Mouse (Mus musculus): ENCODE data around the gene Gzmk. TPM values are rescaled to one million over a fixed set of nuclear protein-coding genes. Genes with fewer than 3 reads are reported as not detected.

Gene Gzmk
- polyA plus RNA-seq, 1 experiment from 2014 or later, result not detected

- Histone ChIP-seq H3K27ac (no peak overlapping the region), H3K9me3 (no peaks in the 10 kb centered on the region), H3K9ac (no peak overlapping the region), H3K27me3 (no peaks in the 10 kb centered on the region), H3K4me3 (no peak overlapping the region), H3K36me3 (no peaks in the 10 kb centered on the region), H3K4me1 (no peaks in the 10 kb centered on the region), H3K4me2 (no peak overlapping the region)
- ATAC-seq (ENCODE audit: insufficient number of reproducible peaks, insufficient read depth, low FRiP score, low TSS enrichment, low read depth), result no peak
- 85% methylated on average over 2 of the region's 2 CpGs for WGBS
Measured at GRCm38 (mm10) chr13:113201631-113202030, 24.1 kb downstream of the Gzmk start.

GRCm38 (mm10) chr13:113200726-113201125 lies 25.0 kb downstream of the Gzmk start:
- H3K27me3 ChIP-seq, result no peaks in the 10 kb centered on the region
- ATAC-seq (ENCODE audit: insufficient number of reproducible peaks, insufficient read depth, low FRiP score, low TSS enrichment, low read depth), result no peak
- H3K9me3 ChIP-seq, result no peaks in the 10 kb centered on the region
- H3K4me3 ChIP-seq, result no peak overlapping the region
- no peaks in the 10 kb centered on the region for H3K4me1 ChIP-seq
- whole genome bisulfite sequencing, result 34% methylated on average over 8 of the region's 8 CpGs
- H3K4me2 ChIP-seq, result no peak overlapping the region
- H3K27ac ChIP-seq, result 0 out of 2 replicates have a peak overlapping the region, but pooled peaks have one; percentile 11
- H3K9ac ChIP-seq, result no peak overlapping the region
- no peaks in the 10 kb centered on the region for H3K36me3 ChIP-seq

GRCm38 (mm10) chr13:113199331-113199730 lies 26.4 kb downstream of the Gzmk start:
- Histone ChIP-seq H3K4me3 (no peak overlapping the region), H3K4me2 (no peak overlapping the region), H3K36me3 (no peaks in the 10 kb centered on the region), H3K9me3 (no peaks in the 10 kb centered on the region), H3K9ac (no peak overlapping the region), H3K27me3 (no peaks in the 10 kb centered on the region), H3K4me1 (no peaks in the 10 kb centered on the region), H3K27ac (no peak overlapping the region)
- ATAC-seq (ENCODE audit: insufficient number of reproducible peaks, insufficient read depth, low FRiP score, low TSS enrichment, low read depth), result 0 out of 2 replicates have a peak, but pooled peaks have one; percentile 20
- WGBS, result 48% methylated on average over 3 of the region's 3 CpGs

GRCm38 (mm10) chr13:113197872-113198502 lies 27.7 kb downstream of the Gzmk start:
- Histone ChIP-seq H3K27ac (no peak overlapping the region), H3K4me1 (no peaks in the 10 kb centered on the region), H3K4me2 (no peak overlapping the region), H3K4me3 (no peak overlapping the region), H3K9ac (no peak overlapping the region), H3K27me3 (no peaks in the 10 kb centered on the region), H3K9me3 (no peaks in the 10 kb centered on the region), H3K36me3 (no peaks in the 10 kb centered on the region)
- no peak for ATAC-seq (ENCODE audit: insufficient number of reproducible peaks, insufficient read depth, low FRiP score, low TSS enrichment, low read depth)
- 77% methylated on average over 9 of the region's 9 CpGs for WGBS

GRCm38 (mm10) chr13:113196808-113197674 lies 28.7 kb downstream of the Gzmk start:
- no peak overlapping the region for H3K4me3 ChIP-seq
- no peaks in the 10 kb centered on the region for H3K36me3 ChIP-seq
- no peak overlapping the region for H3K27ac ChIP-seq
- no peak for ATAC-seq (ENCODE audit: insufficient number of reproducible peaks, insufficient read depth, low FRiP score, low TSS enrichment, low read depth)
- 67% methylated on average over 13 of the region's 13 CpGs for WGBS
- H3K9ac ChIP-seq, result no peak overlapping the region
- H3K4me1 ChIP-seq, result no peaks in the 10 kb centered on the region
- no peak overlapping the region for H3K4me2 ChIP-seq
- H3K27me3 ChIP-seq, result no peaks in the 10 kb centered on the region
- H3K9me3 ChIP-seq, result no peaks in the 10 kb centered on the region

GRCm38 (mm10) chr13:113183720-113184119 lies 42.0 kb downstream of the Gzmk start:
- H3K27ac ChIP-seq, result no peak overlapping the region
- 77% methylated on average over 4 of the region's 4 CpGs for WGBS
- no peaks in the 10 kb centered on the region for H3K4me1 ChIP-seq
- no peak overlapping the region for H3K4me3 ChIP-seq
- H3K9me3 ChIP-seq, result peaks cover 9% of the 10 kb centered on the region; the same call in 1 of the 2 replicates
- ATAC-seq (ENCODE audit: insufficient number of reproducible peaks, insufficient read depth, low FRiP score, low TSS enrichment, low read depth), result no peak
- H3K27me3 ChIP-seq, result no peaks in the 10 kb centered on the region
- H3K36me3 ChIP-seq, result no peaks in the 10 kb centered on the region
- no peak overlapping the region for H3K4me2 ChIP-seq
- H3K9ac ChIP-seq, result no peak overlapping the region

GRCm38 (mm10) chr13:113183310-113183709 lies 42.4 kb downstream of the Gzmk start:
- Histone ChIP-seq H3K4me1 (no peaks in the 10 kb centered on the region), H3K36me3 (no peaks in the 10 kb centered on the region), H3K27ac (no peak overlapping the region), H3K4me3 (no peak overlapping the region), H3K4me2 (no peak overlapping the region), H3K9ac (no peak overlapping the region), H3K9me3 (peaks cover 7% of the 10 kb centered on the region; the same call in 1 of the 2 replicates), H3K27me3 (no peaks in the 10 kb centered on the region)
- 84% methylated on average over 8 of the region's 8 CpGs for WGBS
- no peak for ATAC-seq (ENCODE audit: insufficient number of reproducible peaks, insufficient read depth, low FRiP score, low TSS enrichment, low read depth)

- H3K9ac ChIP-seq, result no peak overlapping the region
- no peak overlapping the region for H3K4me3 ChIP-seq
- H3K4me1 ChIP-seq, result no peaks in the 10 kb centered on the region
- H3K9me3 ChIP-seq, result no peaks in the 10 kb centered on the region
- ATAC-seq (ENCODE audit: insufficient number of reproducible peaks, insufficient read depth, low FRiP score, low TSS enrichment, low read depth), result no peak
- no peaks in the 10 kb centered on the region for H3K36me3 ChIP-seq
- WGBS, result 84% methylated on average over 6 of the region's 6 CpGs
- no peaks in the 10 kb centered on the region for H3K27me3 ChIP-seq
- no peak overlapping the region for H3K27ac ChIP-seq
- no peak overlapping the region for H3K4me2 ChIP-seq
Measured at GRCm38 (mm10) chr13:113174162-113174561, 51.5 kb downstream of the Gzmk start.

- H3K36me3 ChIP-seq, result no peaks in the 10 kb centered on the region
- no peak overlapping the region for H3K4me3 ChIP-seq
- no peak for ATAC-seq (ENCODE audit: insufficient number of reproducible peaks, insufficient read depth, low FRiP score, low TSS enrichment, low read depth)
- H3K4me1 ChIP-seq, result no peaks in the 10 kb centered on the region
- H3K4me2 ChIP-seq, result no peak overlapping the region
- H3K27ac ChIP-seq, result no peak overlapping the region
- no peaks in the 10 kb centered on the region for H3K9me3 ChIP-seq
- no peak overlapping the region for H3K9ac ChIP-seq
- no peaks in the 10 kb centered on the region for H3K27me3 ChIP-seq
Measured at GRCm38 (mm10) chr13:113170256-113170655, 55.5 kb downstream of the Gzmk start.

GRCm38 (mm10) chr13:113168018-113168534 lies 57.6 kb downstream of the Gzmk start:
- no peaks in the 10 kb centered on the region for H3K36me3 ChIP-seq
- no peak overlapping the region for H3K27ac ChIP-seq
- no peak overlapping the region for H3K4me2 ChIP-seq
- 78% methylated on average over 9 of the region's 9 CpGs for WGBS
- ATAC-seq (ENCODE audit: insufficient number of reproducible peaks, insufficient read depth, low FRiP score, low TSS enrichment, low read depth), result no peak
- no peak overlapping the region for H3K4me3 ChIP-seq
- no peaks in the 10 kb centered on the region for H3K9me3 ChIP-seq
- no peak overlapping the region for H3K9ac ChIP-seq
- no peaks in the 10 kb centered on the region for H3K4me1 ChIP-seq
- H3K27me3 ChIP-seq, result no peaks in the 10 kb centered on the region

GRCm38 (mm10) chr13:113164252-113165005 lies 61.3 kb downstream of the Gzmk start:
- Histone ChIP-seq H3K36me3 (no peaks in the 10 kb centered on the region), H3K27me3 (no peaks in the 10 kb centered on the region), H3K9ac (no peak overlapping the region), H3K9me3 (no peaks in the 10 kb centered on the region), H3K4me2 (no peak overlapping the region), H3K4me1 (no peaks in the 10 kb centered on the region), H3K4me3 (no peak overlapping the region), H3K27ac (no peak overlapping the region)
- no peak for ATAC-seq (ENCODE audit: insufficient number of reproducible peaks, insufficient read depth, low FRiP score, low TSS enrichment, low read depth)
- 85% methylated on average over 5 of the region's 5 CpGs for WGBS

Data from embryonic facial prominence, embryonic 13.5 days (tissue).